Mouse (Mus musculus) lung, embryonic 15.5 days (tissue): Measurements from ENCODE around the gene Hist1h2bq. TPM values are rescaled to one million over a fixed set of nuclear protein-coding genes. Genes with fewer than 3 reads are reported as not detected.
"Not testable (repeated sequence)": the region's sequence is repeated elsewhere in the genome, so short reads cannot be mapped to it uniquely, and the experiment has no call there.

Source experiments
- ATAC-seq: fragments of 200-750 bp; cut with Nextera tagmentation; 2 replicates; pipeline ENCODE4 v1.8.0; 2017; ENCODE audit warnings: moderate number of reproducible peaks, borderline replicate concordance; ENCODE audit not compliant: low FRiP score, low TSS enrichment; ENCODE audit errors: extremely low read depth
- H3K27ac ChIP-seq: fragments of 300-500 bp; sonication (generic); 2 replicates; pipeline ENCODE4 v1.5.1; 2015; ENCODE audit warnings: moderate library complexity, mild to moderate bottlenecking, inconsistent platforms
- H3K27me3 ChIP-seq: fragments of 300-500 bp; sonication (generic); 2 replicates; pipeline ENCODE4 v1.6.1; 2015; ENCODE audit warnings: inconsistent platforms
- H3K36me3 ChIP-seq: fragments of 300-500 bp; sonication (generic); 2 replicates; pipeline ENCODE4 v1.6.1; 2015; ENCODE audit warnings: inconsistent platforms
- H3K4me1 ChIP-seq: fragments of 300-500 bp; sonication (generic); 2 replicates; pipeline ENCODE4 v1.6.1; 2015; ENCODE audit warnings: inconsistent platforms
- H3K4me2 ChIP-seq: fragments of 300-500 bp; sonication (generic); 2 replicates; pipeline ENCODE4 v1.6.1; 2015; ENCODE audit warnings: inconsistent platforms, mild to moderate bottlenecking, moderate library complexity
- H3K4me3 ChIP-seq: fragments of 300-500 bp; sonication (generic); 2 replicates; pipeline ENCODE4 v1.5.1; 2015; ENCODE audit warnings: mild to moderate bottlenecking, inconsistent platforms
- H3K9ac ChIP-seq: fragments of 300-500 bp; sonication (generic); 2 replicates; pipeline ENCODE4 v1.6.1; 2015; ENCODE audit warnings: inconsistent platforms
- H3K9me3 ChIP-seq: fragments of 300-500 bp; sonication (generic); 2 replicates; pipeline ENCODE4 v1.6.1; 2016; ENCODE audit warnings: inconsistent platforms
- WGBS: fragments of 180-500 bp; shearing (Covaris S2); methylation state at CpG from one replicate; pipeline ENCODE4 v1.1.7; 2015; 5-methylcytosine and 5-hydroxymethylcytosine counted together
- polyA plus RNA-seq: library from polyadenylated mRNA; unstranded; fragments of >200 nt; fragmentation: Nextera tagmentation; extraction: Ambion mirVana; gene quantifications from 2 replicates; pipeline ENCODE4 v1.2.1, GENCODE M21; 2015

Hist1h2bq gene
- polyA plus RNA-seq = 23.1 and 31.1 TPM in 2 replicates

- peak; percentile 97 for ATAC-seq
- not testable (repeated sequence) for H3K9me3 ChIP-seq
Measured at GRCm38 (mm10) chr13:21810073-21810472, at the start of gene Hist1h2bq, which contains the start of gene Hist1h2ao. Hist1h2bq (minus strand) TSS chr13:21810197. Hist1h2ao (plus strand) TSS chr13:21810465.

GRCm38 (mm10) chr13:21855698-21856162, 45.7 kb upstream of the Hist1h2bq start:
- WGBS = 2% methylated on average over 15 of the region's 15 CpGs

More at GRCm38 (mm10) chr13:21810073-21810472, at the start of gene Hist1h2bq, which contains the start of gene Hist1h2ao:
- H3K4me3 ChIP-seq, H3K9ac ChIP-seq, H3K36me3 ChIP-seq, H3K27me3 ChIP-seq, H3K27ac ChIP-seq, H3K4me2 ChIP-seq, H3K4me1 ChIP-seq: not testable (repeated sequence)
- no CpG with 5 or more reads among the region's 23 CpGs for WGBS

GRCm38 (mm10) chr13:21855146-21855545, 45.1 kb upstream of the Hist1h2bq start:
- ATAC-seq = 0 out of 2 replicates have a peak, but pooled peaks have one; percentile 31
- 0 out of 2 replicates have a peak, but pooled peaks cover 4% of the 10 kb centered on the region for H3K4me1 ChIP-seq
- no peak overlapping the region for H3K9ac ChIP-seq
- 2% methylated on average over 11 of the region's 11 CpGs for WGBS
- no peak overlapping the region for H3K27ac ChIP-seq
- peak overlapping the region; percentile 49 for H3K4me2 ChIP-seq
- peak overlapping the region; percentile 40 for H3K4me3 ChIP-seq
- no peaks in the 10 kb centered on the region for H3K27me3 ChIP-seq
- no peaks in the 10 kb centered on the region for H3K9me3 ChIP-seq
- no peaks in the 10 kb centered on the region for H3K36me3 ChIP-seq

More at GRCm38 (mm10) chr13:21855698-21856162, 45.7 kb upstream of the Hist1h2bq start:
- no peak overlapping the region for H3K27ac ChIP-seq
- no peak overlapping the region for H3K9ac ChIP-seq
- H3K4me2 ChIP-seq = peak overlapping the region; percentile 49
- no peak for ATAC-seq
- 0 out of 2 replicates have a peak, but pooled peaks cover 4% of the 10 kb centered on the region for H3K4me1 ChIP-seq
- peak overlapping the region; percentile 40 for H3K4me3 ChIP-seq
- H3K9me3 ChIP-seq = no peaks in the 10 kb centered on the region
- H3K36me3 ChIP-seq = no peaks in the 10 kb centered on the region
- no peaks in the 10 kb centered on the region for H3K27me3 ChIP-seq

GRCm38 (mm10) chr13:21852215-21852945, 42.4 kb upstream of the Hist1h2bq start:
- no peaks in the 10 kb centered on the region for H3K36me3 ChIP-seq
- H3K4me3 ChIP-seq = no peak overlapping the region
- WGBS = 44% methylated on average over 3 of the region's 3 CpGs
- H3K27me3 ChIP-seq = no peaks in the 10 kb centered on the region
- no peaks in the 10 kb centered on the region for H3K9me3 ChIP-seq
- no peak overlapping the region for H3K4me2 ChIP-seq
- H3K9ac ChIP-seq = no peak overlapping the region
- no peak for ATAC-seq
- H3K4me1 ChIP-seq = 0 out of 2 replicates have a peak, but pooled peaks cover 4% of the 10 kb centered on the region
- H3K27ac ChIP-seq = no peak overlapping the region

- not testable (repeated sequence) for H3K36me3 ChIP-seq, H3K4me2 ChIP-seq, H3K9ac ChIP-seq, H3K4me3 ChIP-seq, ATAC-seq, H3K4me1 ChIP-seq, H3K9me3 ChIP-seq, H3K27ac ChIP-seq, H3K27me3 ChIP-seq
- WGBS = 38% methylated on average over 1 of the region's 1 CpGs
Measured at GRCm38 (mm10) chr13:21850696-21851095, 40.7 kb upstream of the Hist1h2bq start.

- WGBS = 24% methylated on average over 8 of the region's 8 CpGs
- Histone ChIP-seq H3K27me3 (no peaks in the 10 kb centered on the region), H3K4me3 (no peak overlapping the region), H3K9ac (no peak overlapping the region), H3K9me3 (no peaks in the 10 kb centered on the region), H3K27ac (no peak overlapping the region), H3K36me3 (no peaks in the 10 kb centered on the region), H3K4me1 (0 out of 2 replicates have a peak, but pooled peaks cover 4% of the 10 kb centered on the region), H3K4me2 (no peak overlapping the region)
- no peak for ATAC-seq
Measured at GRCm38 (mm10) chr13:21847883-21848282, 37.9 kb upstream of the Hist1h2bq start.

- H3K4me3 ChIP-seq, H3K27ac ChIP-seq, H3K4me1 ChIP-seq, H3K9me3 ChIP-seq, H3K36me3 ChIP-seq, ATAC-seq, H3K9ac ChIP-seq, H3K4me2 ChIP-seq, H3K27me3 ChIP-seq: not testable (repeated sequence)
Measured at GRCm38 (mm10) chr13:21846356-21846755, 36.4 kb upstream of the Hist1h2bq start.

- H3K9ac ChIP-seq, H3K27me3 ChIP-seq, H3K4me3 ChIP-seq, H3K4me2 ChIP-seq, H3K4me1 ChIP-seq, H3K27ac ChIP-seq, H3K9me3 ChIP-seq, H3K36me3 ChIP-seq: not testable (repeated sequence)
- WGBS = no CpG with 5 or more reads among the region's 4 CpGs
- peak; percentile 64; the same call in 1 of the 2 replicates for ATAC-seq
Measured at GRCm38 (mm10) chr13:21840508-21840907, 30.5 kb upstream of the Hist1h2bq start.

- no CpG with 5 or more reads among the region's 24 CpGs for WGBS
- not testable (repeated sequence) for H3K27ac ChIP-seq, H3K9me3 ChIP-seq, H3K4me2 ChIP-seq, H3K4me3 ChIP-seq, H3K27me3 ChIP-seq, H3K9ac ChIP-seq, H3K4me1 ChIP-seq, H3K36me3 ChIP-seq
- peak; percentile 93 for ATAC-seq
Measured at GRCm38 (mm10) chr13:21833461-21833860, 23.5 kb upstream of the Hist1h2bq start, which contains the start of the genes Hist1h2ap and Hist1h2br. Hist1h2ap (minus strand) TSS chr13:21833507. Hist1h2br (plus strand) TSS chr13:21833743.

- WGBS = under 1% methylated on average over 24 of the region's 58 CpGs
- H3K36me3 ChIP-seq, H3K4me1 ChIP-seq, H3K9me3 ChIP-seq, H3K9ac ChIP-seq, H3K27me3 ChIP-seq: not testable (repeated sequence)
- ATAC-seq = peak; percentile 87
- peak within 1 kb of the TSS; percentile 39 for H3K4me2 ChIP-seq
- H3K4me3 ChIP-seq = peak within 1 kb of the TSS; percentile 26
- H3K27ac ChIP-seq = peak within 1 kb of the TSS; percentile 57
Measured at GRCm38 (mm10) chr13:21831418-21832394, 21.7 kb upstream of the Hist1h2bq start, which contains the start of gene Hist1h4n. Hist1h4n (minus strand) TSS chr13:21832196.

- Histone ChIP-seq H3K27me3 (no peaks in the 10 kb centered on the region), H3K27ac (peak overlapping the region; percentile 47), H3K4me1 (no peaks in the 10 kb centered on the region), H3K9ac (no peak overlapping the region), H3K4me3 (no peak overlapping the region), H3K9me3 (no peaks in the 10 kb centered on the region), H3K36me3 (no peaks in the 10 kb centered on the region), H3K4me2 (peak overlapping the region; percentile 8; the same call in 1 of the 2 replicates)
- WGBS = 84% methylated on average over 10 of the region's 10 CpGs
- ATAC-seq = no peak
Measured at GRCm38 (mm10) chr13:21830344-21830743, 20.3 kb upstream of the Hist1h2bq start.
